Mouse (Mus musculus): Measurements from ENCODE around the gene Jph2.

DNA sequence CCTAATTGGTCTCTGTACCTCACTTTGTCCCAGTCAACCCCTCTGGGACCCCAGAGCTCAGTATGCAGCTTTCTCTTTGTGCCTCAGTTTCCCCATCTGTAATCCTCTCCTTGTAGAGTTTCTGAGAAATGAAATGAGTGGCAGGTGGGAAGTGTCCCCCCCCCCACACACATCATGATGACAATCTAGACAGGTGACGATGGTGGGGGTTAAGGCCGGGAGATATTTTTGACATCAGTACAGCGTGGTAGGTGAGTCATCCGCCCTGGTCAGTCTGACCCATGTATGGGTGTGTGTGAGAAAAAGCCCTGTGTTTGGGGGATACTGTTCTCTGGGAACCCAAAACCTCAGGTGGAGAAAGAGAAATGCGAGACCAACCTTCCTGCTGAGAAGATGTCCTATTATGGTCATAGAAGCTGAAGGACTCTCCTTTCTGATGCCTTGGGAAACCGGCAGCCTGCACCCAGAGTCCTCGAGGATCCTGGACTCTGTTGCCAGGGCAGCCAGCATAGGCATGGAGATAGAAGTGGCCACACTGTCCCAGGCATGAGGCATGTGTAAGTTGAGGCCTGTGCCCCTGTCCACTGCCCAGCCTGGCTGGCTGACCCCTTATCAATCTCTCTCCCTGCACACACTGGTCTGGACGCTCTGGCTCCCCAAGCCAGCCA, 50.1 kb downstream of the Jph2 start:
- TF ChIP-seq CTCF (IDR thresholded peaks at IDR 0.05; ENCODE audit: low read depth), result no peak
- no peak for TF ChIP-seq EP300 (IDR thresholded peaks at IDR 0.05; ENCODE audit: low read depth)
